Mouse (Mus musculus): Measurements from ENCODE around the gene Top1. TPM values are rescaled to one million over a fixed set of nuclear protein-coding genes. Genes with fewer than 3 reads are reported as not detected.

Top1 gene
- total and polyA plus RNA-seq, 3 experiments: 89.8 to 312 (median 91.3) TPM

DNA sequence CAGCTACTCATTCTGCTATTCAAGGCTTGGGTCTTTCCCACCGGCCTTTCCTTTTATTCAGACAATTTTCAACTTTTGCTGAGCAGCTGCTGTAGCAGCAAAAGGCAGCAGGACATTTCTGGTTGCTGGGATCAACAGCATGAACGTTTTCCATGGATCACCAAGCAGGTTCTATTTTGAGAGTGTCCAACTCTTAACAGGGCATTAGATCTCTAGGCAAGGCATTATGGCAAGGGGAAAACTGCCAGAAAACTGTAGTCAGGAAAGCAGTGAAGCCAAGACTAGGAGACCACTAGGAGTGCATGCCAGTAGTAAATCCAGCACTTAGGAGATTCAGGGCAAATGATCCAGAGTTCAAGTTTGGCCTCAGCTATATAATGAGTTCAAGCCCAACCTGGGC is 4.5 kb upstream of the Top1 start:
- in situ Hi-C loops (cut with MboI; ENCODE audit: low pct_ligation_motif_present, low pct_unique_long_range_greater_than_20kb, low sequenced_read_pairs) (no loop called here), dilution Hi-C loops (cut with MboI; ENCODE audit: extremely low pct_ligation_motif_present, extremely low pct_unique_long_range_greater_than_20kb, low sequenced_read_pairs) (no loop called here)
- TF ChIP-seq MAZ (IDR thresholded peaks at IDR 0.05; ENCODE audit: low read depth, low read length): no peak
- no peak for TF ChIP-seq CHD2 (IDR thresholded peaks at IDR 0.05; ENCODE audit: low read length)
- TF ChIP-seq USF1 (IDR thresholded peaks at IDR 0.05; ENCODE audit: low read depth, low read length): no peak
- TF ChIP-seq CHD1 (IDR thresholded peaks at IDR 0.05; ENCODE audit: low read depth, low read length): no peak
- no peak for TF ChIP-seq MEF2A (IDR thresholded peaks at IDR 0.05; ENCODE audit: borderline replicate concordance, low read depth, low read length)
- no peak for TF ChIP-seq MYC (IDR thresholded peaks at IDR 0.05; ENCODE audit: low read depth, low read length)
- no peak for TF ChIP-seq RCOR1 (conservative IDR thresholded peaks at IDR 0.05; ENCODE audit: low read depth, low read length)
- no peak for TF ChIP-seq JUND (conservative IDR thresholded peaks at IDR 0.05; ENCODE audit: low read depth, low read length)
- TF ChIP-seq TBP (conservative IDR thresholded peaks at IDR 0.05; ENCODE audit: low read depth, low read length): no peak
- no peak for TF ChIP-seq SMC3 (IDR thresholded peaks at IDR 0.05; ENCODE audit: low read depth, low read length)
- TF ChIP-seq NELFE (IDR thresholded peaks at IDR 0.05; ENCODE audit: low read depth, low read length): no peak
- no peak for TF ChIP-seq UBTF (IDR thresholded peaks at IDR 0.05; ENCODE audit: low read depth, low read length)
- no peak for TF ChIP-seq NRF1 (IDR thresholded peaks at IDR 0.05; ENCODE audit: low read depth, low read length)
- no peak for TF ChIP-seq GABPA (IDR thresholded peaks at IDR 0.05; ENCODE audit: insufficient replicate concordance, low read depth, low read length)
- TF ChIP-seq USF2 (conservative IDR thresholded peaks at IDR 0.05; ENCODE audit: low read depth, low read length): no peak
- no peak for TF ChIP-seq MAFK (IDR thresholded peaks at IDR 0.05; ENCODE audit: insufficient replicate concordance, low read length)
- TF ChIP-seq RAD21 (IDR thresholded peaks at IDR 0.05; ENCODE audit: low read depth, low read length): no peak
- TF ChIP-seq POLR2A (IDR thresholded peaks at IDR 0.05; ENCODE audit: low read depth, low read length): no peak
- no peak for TF ChIP-seq ZNF384 (IDR thresholded peaks at IDR 0.05; ENCODE audit: low read depth, low read length)
- TF ChIP-seq KAT2A (IDR thresholded peaks at IDR 0.05; ENCODE audit: insufficient replicate concordance, low read length): no peak

GRCm38 (mm10) chr2:160646144-160646844 is 606 bp downstream of the Top1 start:
- Histone ChIP-seq H3K79me2 (replicated peaks; ENCODE audit: control insufficient read depth, extremely low read depth, insufficient read depth, poor library complexity, severe bottlenecking) (peaks cover 36% of the 10 kb centered on the region), H3K9me3 (replicated peaks; ENCODE audit: low read length) (no peaks in the 10 kb centered on the region), H3K4me2 (ENCODE audit: insufficient read depth, low read depth, poor library complexity, severe bottlenecking) (no peak overlapping the region), H3K27me3 (replicated peaks) (no peaks in the 10 kb centered on the region), H3K9ac (ENCODE audit: insufficient read depth, low read depth) (peak overlapping the region; percentile 92), H3K4me3 (replicated peaks in 1 of 3; ENCODE audit: low read depth in 2 of 3, low read length in 2 of 3, poor library complexity in 1 of 3) (peak overlapping the region; percentile 85 to 96 (median 92)), H3K4me1 (ENCODE audit: control insufficient read depth in 1 of 2, insufficient read depth in 2 of 2) (peaks cover 0 to 19% of the 10 kb centered on the region in 2 experiments; a peak in 2 of 4 replicates), H3K36me3 (replicated peaks in 1 of 2; ENCODE audit: control insufficient read depth in 1 of 2, insufficient read depth in 1 of 2, low read length in 1 of 2) (no peaks in the 10 kb centered on the region), H3K27ac (ENCODE audit: insufficient read depth, low read depth) (peak overlapping the region; percentile 88)
- TF ChIP-seq ZC3H11A (IDR thresholded peaks at IDR 0.05; ENCODE audit: low read depth, low read length) (no peak), POLR2AphosphoS2 (IDR thresholded peaks at IDR 0.05; ENCODE audit: low read depth, low read length) (no peak), UBTF (IDR thresholded peaks at IDR 0.05; ENCODE audit: low read depth, low read length) (peak; percentile 73; the same call in 1 of the 2 replicates)
- dilution Hi-C loops (cut with MboI; ENCODE audit: extremely low pct_ligation_motif_present, extremely low pct_unique_long_range_greater_than_20kb, low sequenced_read_pairs): no loop called here
- DNase-seq (ENCODE audit: extremely low read depth): peak; percentile 31
- in situ Hi-C loops (cut with MboI; ENCODE audit: low pct_ligation_motif_present, low pct_unique_long_range_greater_than_20kb, low sequenced_read_pairs): no loop called here

More for the DNA sequence above, 4.5 kb upstream of the Top1 start:
- Histone ChIP-seq H3K27me3 (replicated peaks) (no peaks in the 10 kb centered on the region), H3K9ac (ENCODE audit: insufficient read depth, low read depth) (no peak overlapping the region), H3K9me3 (replicated peaks; ENCODE audit: low read length) (peaks cover 7% of the 10 kb centered on the region), H3K36me3 (replicated peaks in 1 of 2; ENCODE audit: control insufficient read depth in 1 of 2, insufficient read depth in 1 of 2, low read length in 1 of 2) (no peaks in the 10 kb centered on the region), H3K4me1 (ENCODE audit: control insufficient read depth in 1 of 2, insufficient read depth in 2 of 2) (peaks cover 0 to 8% of the 10 kb centered on the region in 2 experiments; a peak in 1 of 4 replicates), H3K4me3 (replicated peaks in 1 of 3; ENCODE audit: low read depth in 2 of 3, low read length in 2 of 3, poor library complexity in 1 of 3) (no peak overlapping the region), H3K27ac (ENCODE audit: insufficient read depth, low read depth) (no peak overlapping the region), H3K79me2 (replicated peaks; ENCODE audit: control insufficient read depth, extremely low read depth, insufficient read depth, poor library complexity, severe bottlenecking) (peaks cover 2% of the 10 kb centered on the region; the same call in 1 of the 2 replicates), H3K4me2 (ENCODE audit: insufficient read depth, low read depth, poor library complexity, severe bottlenecking) (no peak overlapping the region)
- DNase-seq (ENCODE audit: extremely low read depth): no peak

Measured in CH12.LX (cell line).